Mouse (Mus musculus) common myeloid progenitor, adult 5-6 weeks (primary cell): Measurements from ENCODE around the gene Drd1. TPM values are rescaled to one million over a fixed set of nuclear protein-coding genes. Genes with fewer than 3 reads are reported as not detected.

Experiments used
- ATAC-seq: replicated peaks from 2 replicates; pipeline ENCODE4 v1.8.0; 2016; ENCODE audit warnings: low read depth, mild to moderate bottlenecking, moderate TSS enrichment, inconsistent platforms; ENCODE audit not compliant: poor library complexity, severe bottlenecking
- total RNA-seq: library from RNA; stranded (forward); fragments of 200-1000, 187-1606 nt; gene quantifications from 2 replicates; pipeline ENCODE4 v1.2.3, GENCODE M21; 2017

Drd1 gene
- total RNA-seq: 0.27 TPM in 1 of 2 replicates, not detected in the other

DNA sequence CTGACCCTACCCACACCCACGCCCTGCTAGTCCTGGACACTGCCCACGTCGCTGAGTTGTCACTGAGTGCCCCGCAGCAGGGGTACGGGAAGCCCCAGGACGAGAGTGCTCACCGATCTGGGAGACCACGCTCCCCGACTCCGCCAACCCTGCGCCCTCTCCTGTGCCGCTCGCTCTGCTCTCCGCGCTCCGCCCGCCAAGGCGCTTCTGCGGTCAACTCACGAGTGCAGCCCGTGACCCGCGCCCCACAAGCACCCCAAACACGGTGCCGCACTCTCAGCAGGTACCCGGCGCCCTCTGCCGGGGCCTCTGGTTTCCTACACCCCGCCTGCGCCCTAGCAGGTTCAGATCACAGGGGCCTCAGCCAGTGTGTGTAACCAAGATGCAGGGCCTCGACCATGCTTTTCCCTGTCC is at the start of gene Drd1:
TSS of gene Drd1 (minus strand) at position 258 of the 414 bp plus-strand sequence.
- ATAC-seq: peak; percentile 96

DNA sequence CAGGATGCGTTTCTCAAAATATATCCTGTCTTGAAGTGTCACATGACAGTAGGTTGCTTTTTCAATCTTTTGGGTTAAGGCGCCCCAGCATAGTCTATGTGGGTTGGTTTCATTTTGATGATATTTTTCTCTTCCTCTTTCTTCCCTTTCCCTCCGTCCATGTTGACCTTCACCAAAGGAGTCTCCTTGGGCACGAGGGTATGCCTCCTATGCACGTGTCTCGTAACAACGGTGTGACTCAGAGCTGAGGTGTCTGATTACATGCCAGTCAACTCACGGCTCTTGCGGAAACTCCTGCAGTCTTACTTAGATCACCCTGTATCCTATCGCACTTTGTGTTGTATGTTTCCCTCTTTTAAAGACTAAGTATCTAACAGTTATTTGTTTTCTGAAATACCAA is 48.4 kb upstream of the Drd1 start:
- no peak for ATAC-seq

DNA sequence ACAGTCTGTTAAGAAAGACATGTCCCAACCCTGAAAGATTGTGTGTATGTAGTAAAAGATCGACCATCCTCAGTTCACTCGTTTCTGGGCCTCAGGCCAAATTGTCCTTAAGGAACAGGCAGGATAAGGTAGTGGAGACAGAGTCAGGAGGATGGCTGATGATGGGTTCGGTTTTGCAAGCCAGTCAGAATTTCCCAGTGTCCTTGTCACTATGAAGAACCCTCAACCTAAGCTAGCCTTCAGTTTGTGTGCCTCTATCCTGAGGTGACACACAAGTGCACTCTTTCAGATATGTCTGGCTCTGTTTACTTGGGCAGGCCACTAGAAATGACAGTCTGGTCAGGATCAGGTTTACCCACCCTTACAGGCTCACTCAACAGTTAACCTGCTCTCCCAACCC is 47.8 kb upstream of the Drd1 start:
- no peak for ATAC-seq

DNA sequence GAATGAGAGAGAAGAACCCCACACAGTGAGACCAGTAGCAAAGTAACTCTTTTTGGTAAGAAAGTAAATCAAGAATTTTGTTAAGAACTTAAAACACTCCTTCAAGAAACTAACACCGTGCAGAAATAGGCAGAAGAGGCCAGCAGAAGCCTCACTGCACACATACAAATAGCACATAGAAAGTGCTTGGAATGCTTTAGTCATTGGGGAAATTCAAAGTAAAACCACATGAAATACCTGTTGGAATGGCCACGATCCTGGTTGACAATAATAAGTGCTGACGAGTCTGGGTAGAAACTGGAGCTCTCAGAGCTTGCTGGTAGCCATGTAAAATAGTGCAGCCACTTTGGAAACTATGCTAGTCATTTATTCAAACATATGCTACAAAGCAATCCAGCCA is 46.6 kb upstream of the Drd1 start:
- no peak for ATAC-seq

DNA sequence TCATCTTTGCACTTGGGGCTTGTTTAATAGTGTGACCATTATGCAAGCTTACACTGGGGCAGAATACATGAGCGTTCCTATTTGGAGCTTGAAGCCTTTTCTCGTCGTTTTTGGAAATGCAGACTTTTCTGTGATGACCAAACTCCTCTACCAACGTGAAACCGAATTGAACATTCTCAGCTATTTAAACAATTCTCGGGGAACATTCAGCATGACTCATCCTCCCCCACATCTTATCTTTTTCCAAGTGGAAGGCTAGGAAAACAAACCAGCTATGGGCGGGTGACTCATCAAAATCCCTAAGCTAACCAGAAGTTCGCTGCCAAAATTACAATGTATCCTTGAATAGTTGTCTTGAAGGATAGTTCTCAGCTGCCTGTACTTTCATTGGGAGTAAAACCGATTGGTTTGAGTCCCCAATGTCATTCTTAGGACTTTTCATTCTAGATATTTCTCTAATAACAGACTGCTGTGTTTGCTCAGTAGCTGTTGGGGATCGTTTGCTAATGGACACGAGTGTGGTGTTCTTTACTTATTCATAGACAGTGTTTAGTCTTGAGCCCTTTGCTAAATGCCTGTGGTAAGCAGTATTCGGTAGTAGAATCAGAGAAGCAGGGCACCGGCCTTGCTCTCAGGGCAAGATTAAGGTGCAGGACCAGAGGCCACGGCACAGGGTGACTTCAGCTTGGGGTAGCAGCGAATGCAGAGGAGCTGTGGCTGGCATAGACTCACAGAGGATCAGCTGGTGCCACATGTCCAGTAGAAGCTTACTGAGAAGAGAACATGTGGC is 45.7 kb upstream of the Drd1 start:
- ATAC-seq: no peak

DNA sequence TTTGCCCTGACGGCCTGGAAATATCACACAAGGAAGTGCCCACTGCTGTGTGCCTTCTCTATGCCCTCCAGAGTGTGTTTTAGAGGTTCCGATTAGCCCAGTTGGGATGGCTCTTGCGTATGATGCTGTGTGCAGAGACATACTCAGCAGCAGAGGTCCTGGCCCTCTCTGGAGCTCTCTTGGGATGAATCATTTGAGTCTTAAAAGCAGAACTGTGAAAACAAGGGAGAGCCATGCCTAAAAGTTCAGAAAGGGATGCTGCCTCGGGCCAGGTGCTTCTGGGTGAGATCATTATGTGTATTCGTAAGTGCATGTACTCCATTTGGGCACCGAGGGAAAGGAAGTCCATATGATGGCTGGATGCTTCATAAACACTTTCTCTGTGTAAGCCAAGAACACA is 42.3 kb upstream of the Drd1 start:
- ATAC-seq: no peak

DNA sequence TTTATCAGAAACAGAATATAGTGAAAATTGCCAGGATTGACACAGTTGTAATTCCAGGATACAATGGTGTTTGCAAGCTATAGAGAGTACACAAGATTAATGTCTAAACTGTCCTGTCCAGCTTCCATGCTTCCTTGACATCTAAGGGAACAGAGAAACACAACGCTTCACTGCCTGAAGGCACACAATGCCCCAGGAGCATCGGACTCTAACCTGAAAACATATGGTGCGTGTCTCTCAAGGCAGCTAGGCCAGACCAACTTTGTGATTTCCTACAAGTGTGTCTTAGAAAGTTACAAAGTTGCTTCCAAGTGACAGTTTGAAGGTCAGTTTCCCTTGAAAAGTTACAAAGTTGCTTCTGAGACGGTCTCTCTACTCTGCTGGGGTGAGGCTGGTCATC is 41.7 kb upstream of the Drd1 start:
- ATAC-seq: no peak

DNA sequence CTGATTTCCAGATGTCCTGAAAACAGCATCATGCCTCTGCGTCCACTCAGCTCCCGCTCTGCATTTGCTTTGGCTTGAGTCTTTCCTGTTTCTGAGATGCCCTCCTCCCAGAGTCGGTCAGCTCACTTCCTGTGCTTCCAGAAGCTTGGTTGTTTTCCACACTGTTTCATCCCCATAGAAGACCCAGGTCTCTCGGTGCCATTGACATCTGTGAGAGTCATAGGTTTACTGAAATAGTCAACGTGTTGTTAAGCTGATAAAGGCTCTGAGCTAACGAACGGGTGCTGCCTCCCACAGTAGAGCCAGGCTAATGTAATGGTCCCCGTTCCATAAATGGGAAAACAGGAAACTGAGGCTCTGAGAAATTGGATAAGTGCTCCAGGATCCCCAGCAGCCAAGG is 40.2 kb upstream of the Drd1 start:
- no peak for ATAC-seq

DNA sequence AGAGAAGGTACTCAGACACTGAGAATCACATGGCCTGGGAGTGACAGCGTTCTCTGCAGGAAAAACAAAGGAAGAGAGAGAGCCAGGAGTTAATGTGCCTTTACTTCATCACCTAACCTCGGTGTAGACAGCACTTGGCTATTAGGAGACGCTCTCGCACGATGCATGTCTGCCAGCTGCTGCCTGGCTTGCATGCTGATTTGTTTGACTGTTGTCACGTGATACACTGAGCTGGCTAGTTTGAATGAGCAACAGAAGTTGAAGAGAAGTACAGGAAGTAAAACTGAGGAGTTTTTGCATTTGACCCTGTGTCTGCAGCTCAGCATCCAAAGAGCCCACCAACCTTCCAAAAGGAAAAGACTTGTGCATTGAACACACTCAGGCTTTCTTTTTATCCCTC is 39.5 kb upstream of the Drd1 start:
- no peak for ATAC-seq

DNA sequence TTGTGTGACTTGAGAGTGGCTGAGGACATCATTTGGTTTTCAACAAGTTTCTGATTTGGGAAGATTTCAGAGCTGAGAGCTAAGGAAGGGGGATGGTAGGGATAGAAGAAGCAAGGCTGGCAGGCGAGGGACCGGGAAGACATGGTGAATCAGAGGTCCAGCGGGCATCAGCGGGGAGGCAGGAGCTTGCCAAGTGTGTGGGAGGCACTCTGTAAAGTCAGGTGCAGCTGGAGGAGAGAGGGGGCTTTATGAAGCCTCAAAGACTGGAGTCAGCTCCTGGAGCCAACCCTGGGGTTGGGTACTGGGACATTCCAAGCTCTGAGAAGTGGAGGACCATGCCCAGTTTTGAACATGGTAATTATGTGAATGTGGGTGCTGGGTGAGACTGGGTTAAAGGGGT is 38.8 kb upstream of the Drd1 start:
- ATAC-seq: no peak

DNA sequence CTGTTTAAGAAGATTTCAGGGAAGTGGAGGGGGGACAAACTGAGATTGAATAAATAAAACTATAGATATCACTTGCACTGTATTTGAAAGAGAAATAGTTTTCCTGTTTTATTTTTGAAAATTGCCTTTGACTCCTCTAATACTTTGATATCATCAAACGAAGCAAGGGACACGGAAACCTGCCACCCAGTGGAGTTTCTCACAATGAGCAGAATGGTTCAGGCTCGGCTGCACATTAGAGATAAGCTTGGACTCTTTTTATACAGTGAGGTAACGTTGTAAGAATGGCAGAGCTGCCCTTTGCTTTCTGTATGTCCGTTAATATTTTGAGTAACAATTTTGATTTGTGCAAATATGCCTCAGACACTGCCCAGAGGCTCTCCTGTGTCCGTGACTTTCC is 36.2 kb upstream of the Drd1 start:
- no peak for ATAC-seq

DNA sequence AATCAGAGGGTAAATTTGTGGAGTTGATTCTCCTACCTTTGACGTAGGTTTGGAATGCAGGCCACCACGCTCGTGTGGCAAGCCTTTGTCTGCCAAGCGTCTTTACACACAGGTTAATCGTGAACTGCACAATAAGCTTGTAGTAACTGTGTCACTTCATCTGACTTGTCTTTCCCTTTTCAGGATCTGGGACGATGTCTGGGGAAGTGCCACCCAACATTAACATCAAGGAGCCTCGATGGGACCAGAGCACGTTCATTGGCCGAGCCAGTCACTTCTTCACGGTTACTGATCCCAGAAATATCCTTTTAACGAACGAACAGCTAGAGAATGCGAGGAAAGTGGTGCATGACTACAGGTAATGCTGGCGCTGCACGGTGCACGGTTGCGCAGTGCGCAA is 29.8 kb upstream of the Drd1 start:
- no peak for ATAC-seq

DNA sequence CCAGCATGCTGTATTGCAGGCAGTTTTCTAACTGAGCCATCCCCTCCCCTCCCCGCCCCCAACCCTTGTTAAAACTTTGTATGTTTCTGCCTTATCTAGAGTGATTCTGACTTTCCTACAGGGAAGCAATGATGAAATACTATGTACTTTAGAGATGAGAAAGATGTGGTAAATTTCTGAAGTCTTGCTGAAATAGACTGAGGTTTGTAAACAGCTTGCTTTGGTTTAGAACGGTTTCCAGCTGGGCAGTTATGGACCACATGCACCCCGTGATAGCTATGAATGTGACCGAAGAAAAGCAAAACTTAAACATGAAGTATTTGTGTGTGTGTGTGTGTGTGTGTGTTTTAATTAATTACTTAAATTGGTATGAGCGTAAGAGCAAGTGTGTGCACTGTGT is 29.3 kb upstream of the Drd1 start:
- ATAC-seq: no peak

DNA sequence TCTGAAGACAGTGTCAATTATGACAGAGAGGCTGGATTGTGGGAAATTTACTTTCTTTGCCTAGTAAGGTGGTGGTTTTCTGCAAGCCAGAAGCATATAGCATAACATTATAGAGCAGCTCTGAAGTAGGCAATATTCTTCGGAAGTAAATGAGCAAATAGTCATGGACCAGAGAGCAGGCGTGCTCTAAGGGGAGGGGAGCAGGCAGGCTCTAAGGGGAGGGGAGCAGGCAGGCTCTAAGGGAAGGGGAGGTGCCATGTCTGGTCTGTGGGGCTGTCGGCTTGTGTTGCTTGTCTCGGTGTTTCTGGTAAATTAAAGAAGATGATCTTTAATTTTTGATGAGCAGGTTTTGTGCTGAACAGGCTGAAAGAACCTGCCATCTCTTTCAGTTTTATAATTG is 28.7 kb upstream of the Drd1 start:
- ATAC-seq: no peak

DNA sequence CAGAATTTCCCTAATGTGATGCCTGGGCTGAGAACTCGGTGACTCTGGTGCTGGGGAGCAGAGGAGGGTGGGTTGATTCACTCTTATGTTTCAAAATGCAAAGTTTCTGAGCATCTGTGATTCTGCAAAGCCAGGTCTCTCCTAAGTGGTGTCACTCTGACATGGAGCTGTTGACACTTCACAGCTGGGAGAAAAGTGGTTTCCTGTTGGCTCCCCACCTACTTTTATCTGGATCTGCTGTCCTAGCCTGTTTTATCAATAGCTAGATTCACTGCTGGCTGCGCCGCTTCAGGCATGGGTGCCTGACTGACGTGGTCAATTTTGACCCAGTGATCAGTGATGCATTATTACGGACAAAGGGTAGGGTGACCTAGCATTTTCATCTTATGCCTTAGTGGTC is 27.4 kb upstream of the Drd1 start:
- ATAC-seq: no peak

DNA sequence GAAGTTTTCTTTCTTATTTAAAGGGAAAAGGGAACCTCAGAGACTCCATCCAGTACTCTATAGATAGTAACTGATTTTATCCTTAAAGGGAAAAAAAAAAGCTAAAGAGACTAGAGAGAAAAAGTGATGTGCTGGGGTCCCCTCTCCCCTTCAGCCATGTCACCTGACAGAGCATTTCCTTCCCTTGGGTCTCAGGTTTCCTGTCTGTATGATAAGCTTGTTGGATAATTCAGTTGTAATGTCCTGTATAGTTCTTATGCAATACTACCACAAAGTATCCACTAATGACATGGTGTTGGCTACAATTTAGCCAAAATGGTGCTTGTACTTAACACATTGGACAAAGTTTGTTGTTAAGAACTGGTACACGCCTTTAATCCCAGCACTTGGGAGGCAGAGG is 25.3 kb upstream of the Drd1 start:
- ATAC-seq: peak; percentile 58

DNA sequence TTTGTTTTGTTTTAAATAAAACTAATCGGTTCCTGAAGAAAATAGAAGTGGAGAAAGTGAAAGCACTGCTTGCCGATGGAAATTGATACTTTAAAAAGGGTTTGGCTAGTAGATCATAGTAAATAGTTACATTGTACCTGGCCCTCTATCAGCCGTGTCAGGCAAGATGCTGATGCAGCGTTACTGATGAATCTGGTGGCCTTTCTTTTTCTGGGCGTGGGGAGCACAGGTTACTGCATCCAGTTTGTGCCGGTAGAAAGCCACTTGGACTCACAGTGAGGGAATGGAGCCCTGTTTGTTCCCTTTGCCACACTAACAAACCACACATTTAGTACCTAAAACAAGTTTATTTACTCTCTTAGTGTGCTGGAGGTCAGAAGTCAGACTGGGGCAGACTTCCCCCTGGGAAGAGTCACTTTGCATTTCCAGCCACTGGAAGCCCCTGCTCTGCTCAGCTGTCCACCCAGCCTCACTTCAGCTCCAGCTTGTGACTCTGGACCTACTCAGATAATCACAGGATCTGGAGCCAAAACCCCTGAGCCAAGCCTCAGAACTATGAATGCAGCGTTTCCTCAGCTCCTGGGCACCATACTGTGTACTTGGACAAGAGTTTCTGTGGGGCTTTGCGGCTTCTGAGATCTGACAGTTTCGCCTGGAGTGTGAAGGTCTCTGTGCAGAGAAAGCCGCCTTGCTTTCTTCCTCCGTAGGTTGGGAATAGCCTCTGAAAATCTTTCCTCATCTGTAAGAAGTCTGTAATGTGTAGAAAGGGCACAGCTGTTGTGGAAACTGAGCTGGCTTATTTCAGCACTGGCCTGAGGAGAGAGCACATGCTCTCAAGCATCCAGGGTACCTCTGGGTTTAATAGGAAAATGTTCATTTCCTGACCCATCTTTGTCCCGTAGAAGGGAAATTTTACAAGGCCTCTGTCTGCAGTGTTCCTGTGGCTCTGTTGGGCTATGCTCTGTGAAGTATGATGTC is 24.6 kb upstream of the Drd1 start:
- ATAC-seq: no peak; the same call in 1 of the 2 replicates

DNA sequence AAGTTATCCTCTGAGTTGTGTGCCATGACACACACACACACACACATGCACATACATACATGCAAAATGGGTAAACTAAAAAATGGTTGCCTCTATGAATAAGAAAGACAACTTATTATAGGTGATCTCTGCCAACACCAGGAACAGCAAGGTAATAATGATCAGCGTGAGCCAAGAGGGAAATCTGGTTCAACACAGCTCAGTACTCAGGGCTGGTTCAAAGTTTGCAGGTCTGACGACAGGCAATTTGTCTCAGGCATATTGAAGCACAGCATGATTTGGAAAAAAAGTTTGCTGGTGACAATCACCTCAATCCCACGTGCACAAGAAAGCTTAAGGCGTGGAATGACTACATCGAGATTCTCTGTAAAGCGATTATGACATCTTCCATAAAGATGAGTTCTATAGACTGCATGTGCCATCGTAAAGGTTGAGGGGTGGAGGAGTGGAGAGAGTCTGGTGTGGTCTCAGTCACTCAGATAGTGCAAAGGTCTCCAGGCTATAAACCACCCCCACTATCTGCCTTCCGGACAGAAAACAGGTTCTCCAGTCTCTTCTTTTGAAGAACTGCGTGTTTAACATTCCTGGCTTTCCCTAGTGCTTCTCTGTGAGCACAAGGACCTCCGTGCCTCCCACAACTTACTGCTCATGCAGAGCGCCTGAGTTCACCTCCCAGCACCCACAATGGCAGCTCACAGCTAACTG is 22.1 kb upstream of the Drd1 start:
- no peak for ATAC-seq

DNA sequence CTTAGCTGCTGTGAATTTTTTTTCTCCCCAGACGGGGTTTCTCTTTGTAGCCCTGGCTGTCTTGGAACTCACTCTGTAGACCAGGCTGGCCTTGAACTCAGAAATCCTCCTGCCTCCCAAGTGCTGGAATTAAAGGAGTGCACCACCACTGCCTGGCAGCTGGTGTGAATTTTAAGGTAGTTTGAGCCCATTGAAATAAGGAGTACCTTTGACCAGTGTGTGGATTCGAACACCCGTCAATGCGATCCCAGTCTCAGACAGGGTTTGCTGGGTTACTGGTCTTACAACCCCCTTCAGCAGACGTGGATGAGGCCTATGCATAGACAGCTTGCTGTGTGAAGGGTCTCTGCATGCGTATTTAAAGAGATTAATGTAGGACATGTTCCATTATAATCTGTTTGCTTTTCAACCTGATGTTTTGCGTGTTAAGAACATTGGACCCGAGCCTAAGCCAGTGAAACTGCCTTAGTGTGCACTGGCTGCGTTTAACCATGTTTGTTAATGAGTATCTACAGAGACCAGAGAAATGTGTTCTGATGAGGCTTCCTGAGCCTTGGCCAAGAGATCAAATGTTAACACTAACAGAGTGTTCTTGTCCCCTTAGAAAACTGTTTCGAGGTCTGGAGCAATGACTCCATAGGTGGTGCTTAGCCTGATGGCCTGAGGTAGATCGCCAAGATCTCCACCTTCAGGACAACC is 21.4 kb upstream of the Drd1 start:
- no peak for ATAC-seq

DNA sequence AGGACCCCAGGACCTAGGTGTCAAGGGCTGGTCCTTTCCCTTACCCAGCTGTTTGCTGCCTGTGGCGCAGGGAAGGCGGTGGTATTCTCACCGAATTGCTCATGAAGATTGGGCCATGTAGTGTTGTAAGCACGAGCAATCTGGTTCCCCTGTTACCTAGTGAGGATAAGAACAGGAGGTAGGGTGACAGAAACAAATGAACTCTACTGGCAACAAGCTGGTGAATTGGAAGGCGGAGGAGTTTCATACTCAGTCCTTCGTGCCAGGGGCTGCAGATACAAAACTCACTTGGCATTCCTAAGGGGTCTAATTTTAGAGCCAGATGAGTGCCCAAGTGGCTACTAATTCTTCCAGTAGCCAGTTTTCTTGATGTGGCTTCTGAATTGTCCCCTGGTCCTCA is 20.5 kb upstream of the Drd1 start:
- ATAC-seq: no peak
